Mouse (Mus musculus): Measurements from ENCODE around the gene 4932438H23Rik. TPM values are rescaled to one million over a fixed set of nuclear protein-coding genes. Genes with fewer than 3 reads are reported as not detected.
"Not testable (repeated sequence)": the region's sequence is repeated elsewhere in the genome, so short reads cannot be mapped to it uniquely, and the experiment has no call there.

Gene 4932438H23Rik
- polyA plus RNA-seq, 1 experiment from 2014 or later = 0.49 TPM

GRCm38 (mm10) chr16:91086642-91087306, 8.1 kb downstream of the 4932438H23Rik start:
- ATAC-seq (ENCODE audit: low read depth) (no peak), DNase-seq (ENCODE audit: low spot score) (no peak)
- Histone ChIP-seq H3K27me3 (replicated peaks; ENCODE audit: control insufficient read depth, insufficient read depth, low read length) (no peaks in the 10 kb centered on the region), H3K27ac (replicated peaks; ENCODE audit: low read depth, low read length) (no peak overlapping the region), H3K4me2 (ENCODE audit: low read depth, low read length) (no peak overlapping the region), H3K4me1 (ENCODE audit: control insufficient read depth, insufficient read depth, low read length) (0 out of 2 replicates have a peak, but pooled peaks cover 4% of the 10 kb centered on the region), H3K9me3 (ENCODE audit: control insufficient read depth, low read length) (no peaks in the 10 kb centered on the region), H3K4me3 (ENCODE audit: low read depth, low read length) (no peak overlapping the region), H3K36me3 (ENCODE audit: control insufficient read depth, insufficient read depth, low read length) (no peaks in the 10 kb centered on the region), H3K9ac (ENCODE audit: low read depth, low read length) (no peak overlapping the region)
- WGBS = 63% methylated on average over 4 of the region's 4 CpGs

GRCm38 (mm10) chr16:91085239-91085825, 9.6 kb downstream of the 4932438H23Rik start:
- Histone ChIP-seq H3K9ac (ENCODE audit: low read depth, low read length) (no peak overlapping the region), H3K27ac (replicated peaks; ENCODE audit: low read depth, low read length) (no peak overlapping the region), H3K4me2 (ENCODE audit: low read depth, low read length) (peak overlapping the region; percentile 27), H3K9me3 (ENCODE audit: control insufficient read depth, low read length) (no peaks in the 10 kb centered on the region), H3K27me3 (replicated peaks; ENCODE audit: control insufficient read depth, insufficient read depth, low read length) (no peaks in the 10 kb centered on the region), H3K4me3 (ENCODE audit: low read depth, low read length) (no peak overlapping the region), H3K4me1 (ENCODE audit: control insufficient read depth, insufficient read depth, low read length) (0 out of 2 replicates have a peak, but pooled peaks cover 4% of the 10 kb centered on the region), H3K36me3 (ENCODE audit: control insufficient read depth, insufficient read depth, low read length) (no peaks in the 10 kb centered on the region)
- WGBS = 42% methylated on average over 17 of the region's 17 CpGs
- ATAC-seq (ENCODE audit: low read depth) (peak; percentile 44; the same call in 1 of the 2 replicates), DNase-seq (ENCODE audit: low spot score) (peak; percentile 60)

GRCm38 (mm10) chr16:91084307-91085238, 10.3 kb downstream of the 4932438H23Rik start:
- no peak for DNase-seq (ENCODE audit: low spot score)
- Histone ChIP-seq H3K36me3 (ENCODE audit: control insufficient read depth, insufficient read depth, low read length) (no peaks in the 10 kb centered on the region), H3K9ac (ENCODE audit: low read depth, low read length) (no peak overlapping the region), H3K9me3 (ENCODE audit: control insufficient read depth, low read length) (no peaks in the 10 kb centered on the region), H3K27me3 (replicated peaks; ENCODE audit: control insufficient read depth, insufficient read depth, low read length) (no peaks in the 10 kb centered on the region), H3K4me3 (ENCODE audit: low read depth, low read length) (no peak overlapping the region), H3K4me2 (ENCODE audit: low read depth, low read length) (peak overlapping the region; percentile 27), H3K27ac (replicated peaks; ENCODE audit: low read depth, low read length) (no peak overlapping the region), H3K4me1 (ENCODE audit: control insufficient read depth, insufficient read depth, low read length) (0 out of 2 replicates have a peak, but pooled peaks cover 4% of the 10 kb centered on the region)
- WGBS = 68% methylated on average over 21 of the region's 21 CpGs
- ATAC-seq (ENCODE audit: low read depth) = no peak

- H3K27me3 ChIP-seq (replicated peaks; ENCODE audit: control insufficient read depth, insufficient read depth, low read length) = no peaks in the 10 kb centered on the region
- 66% methylated on average over 4 of the region's 4 CpGs for WGBS
- DNase-seq (ENCODE audit: low spot score) = no peak
Observed at GRCm38 (mm10) chr16:91083002-91083646, 11.8 kb downstream of the 4932438H23Rik start.

GRCm38 (mm10) chr16:91081508-91081907, 13.4 kb downstream of the 4932438H23Rik start:
- Histone ChIP-seq H3K9me3 (ENCODE audit: control insufficient read depth, low read length) (no peaks in the 10 kb centered on the region), H3K4me2 (ENCODE audit: low read depth, low read length) (no peak overlapping the region), H3K4me3 (ENCODE audit: low read depth, low read length) (no peak overlapping the region), H3K36me3 (ENCODE audit: control insufficient read depth, insufficient read depth, low read length) (no peaks in the 10 kb centered on the region), H3K27ac (replicated peaks; ENCODE audit: low read depth, low read length) (no peak overlapping the region), H3K9ac (ENCODE audit: low read depth, low read length) (no peak overlapping the region), H3K4me1 (ENCODE audit: control insufficient read depth, insufficient read depth, low read length) (0 out of 2 replicates have a peak, but pooled peaks cover 4% of the 10 kb centered on the region), H3K27me3 (replicated peaks; ENCODE audit: control insufficient read depth, insufficient read depth, low read length) (no peaks in the 10 kb centered on the region)
- ATAC-seq (ENCODE audit: low read depth) (no peak), DNase-seq (ENCODE audit: low spot score) (peak; percentile 81)
- WGBS = 21% methylated on average over 11 of the region's 12 CpGs

More at GRCm38 (mm10) chr16:91083002-91083646, 11.8 kb downstream of the 4932438H23Rik start:
- H3K9ac ChIP-seq (ENCODE audit: low read depth, low read length) = no peak overlapping the region
- H3K4me2 ChIP-seq (ENCODE audit: low read depth, low read length) = no peak overlapping the region
- H3K9me3 ChIP-seq (ENCODE audit: control insufficient read depth, low read length) = no peaks in the 10 kb centered on the region
- no peak for ATAC-seq (ENCODE audit: low read depth)
- H3K4me1 ChIP-seq (ENCODE audit: control insufficient read depth, insufficient read depth, low read length) = 0 out of 2 replicates have a peak, but pooled peaks cover 4% of the 10 kb centered on the region
- no peak overlapping the region for H3K4me3 ChIP-seq (ENCODE audit: low read depth, low read length)
- H3K36me3 ChIP-seq (ENCODE audit: control insufficient read depth, insufficient read depth, low read length) = no peaks in the 10 kb centered on the region
- no peak overlapping the region for H3K27ac ChIP-seq (replicated peaks; ENCODE audit: low read depth, low read length)

- Histone ChIP-seq H3K9me3 (ENCODE audit: control insufficient read depth, low read length) (no peaks in the 10 kb centered on the region), H3K4me1 (ENCODE audit: control insufficient read depth, insufficient read depth, low read length) (no peaks in the 10 kb centered on the region), H3K27me3 (replicated peaks; ENCODE audit: control insufficient read depth, insufficient read depth, low read length) (no peaks in the 10 kb centered on the region), H3K4me2 (ENCODE audit: low read depth, low read length) (no peak overlapping the region), H3K27ac (replicated peaks; ENCODE audit: low read depth, low read length) (no peak overlapping the region), H3K36me3 (ENCODE audit: control insufficient read depth, insufficient read depth, low read length) (no peaks in the 10 kb centered on the region), H3K4me3 (ENCODE audit: low read depth, low read length) (no peak overlapping the region), H3K9ac (ENCODE audit: low read depth, low read length) (no peak overlapping the region)
- 69% methylated on average over 5 of the region's 5 CpGs for WGBS
- ATAC-seq (ENCODE audit: low read depth) (no peak), DNase-seq (ENCODE audit: low spot score) (no peak)
Observed at GRCm38 (mm10) chr16:91076180-91076579, 18.7 kb downstream of the 4932438H23Rik start.

GRCm38 (mm10) chr16:91075423-91075822, 19.5 kb downstream of the 4932438H23Rik start:
- not testable (repeated sequence) for H3K27me3 ChIP-seq (replicated peaks; ENCODE audit: control insufficient read depth, insufficient read depth, low read length); H3K9ac ChIP-seq (ENCODE audit: low read depth, low read length); H3K36me3 ChIP-seq (ENCODE audit: control insufficient read depth, insufficient read depth, low read length); H3K9me3 ChIP-seq (ENCODE audit: control insufficient read depth, low read length); H3K4me3 ChIP-seq (ENCODE audit: low read depth, low read length); H3K27ac ChIP-seq (replicated peaks; ENCODE audit: low read depth, low read length); H3K4me1 ChIP-seq (ENCODE audit: control insufficient read depth, insufficient read depth, low read length); DNase-seq (ENCODE audit: low spot score); H3K4me2 ChIP-seq (ENCODE audit: low read depth, low read length); ATAC-seq (ENCODE audit: low read depth)
- WGBS = 83% methylated on average over 8 of the region's 8 CpGs
